Mouse (Mus musculus): ENCODE results near the gene Gm47841. TPM values are rescaled to one million over a fixed set of nuclear protein-coding genes. Genes with fewer than 3 reads are reported as not detected.
A peak's percentile ranks its signal among the peaks of the same experiment; 100 is the strongest.

Gene Gm47841
- total RNA-seq, 2 experiments from 2014 or later = not detected

GRCm38 (mm10) chr15:101076071-101077000 lies 29.1 kb upstream of the Gm47841 start:
- intact Hi-C loops (cut with DNase I) = no loop called here
- no peak for DNase-seq (ENCODE audit: low spot score in 2 of 2)

GRCm38 (mm10) chr15:101075656-101076055 lies 28.5 kb upstream of the Gm47841 start:
- intact Hi-C loops (cut with DNase I) = no loop called here
- no peak for DNase-seq (ENCODE audit: low spot score in 2 of 2)

GRCm38 (mm10) chr15:101075150-101075549 lies 28.0 kb upstream of the Gm47841 start:
- no peak for DNase-seq (ENCODE audit: low spot score in 2 of 2)
- intact Hi-C loops (cut with DNase I) = no loop called here

- no peak for DNase-seq (ENCODE audit: low spot score in 2 of 2)
- intact Hi-C loops (cut with DNase I) = no loop called here
Observed at GRCm38 (mm10) chr15:101074067-101074466, 26.9 kb upstream of the Gm47841 start.

- DNase-seq (ENCODE audit: low spot score in 2 of 2) = no peak
- intact Hi-C loops (cut with DNase I) = no loop called here
Observed at GRCm38 (mm10) chr15:101072736-101073135, 25.5 kb upstream of the Gm47841 start.

GRCm38 (mm10) chr15:101070762-101071161 lies 23.6 kb upstream of the Gm47841 start:
- intact Hi-C loops (cut with DNase I) = no loop called here

GRCm38 (mm10) chr15:101069641-101070190 lies 22.5 kb upstream of the Gm47841 start:
- intact Hi-C loops (cut with DNase I) = no loop called here
- no peak for DNase-seq (ENCODE audit: low spot score in 2 of 2)

More at GRCm38 (mm10) chr15:101070762-101071161, 23.6 kb upstream of the Gm47841 start:
- DNase-seq (ENCODE audit: low spot score in 2 of 2) = no peak

- DNase-seq (ENCODE audit: low spot score in 2 of 2) = no peak
- intact Hi-C loops (cut with DNase I) = no loop called here
Observed at GRCm38 (mm10) chr15:101068671-101069070, 21.5 kb upstream of the Gm47841 start.

GRCm38 (mm10) chr15:101068029-101068428 lies 20.8 kb upstream of the Gm47841 start:
- intact Hi-C loops (cut with DNase I) = no loop called here

GRCm38 (mm10) chr15:101066920-101067696 lies 19.9 kb upstream of the Gm47841 start:
- intact Hi-C loops (cut with DNase I) = no loop called here
- no peak for DNase-seq (ENCODE audit: low spot score in 2 of 2)

More at GRCm38 (mm10) chr15:101068029-101068428, 20.8 kb upstream of the Gm47841 start:
- no peak for DNase-seq (ENCODE audit: low spot score in 2 of 2)

- DNase-seq (ENCODE audit: low spot score in 2 of 2) = no peak
- intact Hi-C loops (cut with DNase I) = no loop called here
Observed at GRCm38 (mm10) chr15:101066364-101066847, 19.2 kb upstream of the Gm47841 start.

GRCm38 (mm10) chr15:101065069-101065468 lies 17.9 kb upstream of the Gm47841 start:
- no peak for DNase-seq (ENCODE audit: low spot score in 2 of 2)
- intact Hi-C loops (cut with DNase I) = no loop called here

GRCm38 (mm10) chr15:101060280-101060852 lies 13.2 kb upstream of the Gm47841 start:
- DNase-seq (ENCODE audit: low spot score in 2 of 2) = no peak
- intact Hi-C loops (cut with DNase I) = no loop called here

- DNase-seq (ENCODE audit: low spot score in 2 of 2) = no peak
- intact Hi-C loops (cut with DNase I) = loop anchor here (5.0 kb wide), 1 partner anchor 302 kb away; no protein-coding TSS in a partner anchor
Observed at GRCm38 (mm10) chr15:101059570-101060279, 12.5 kb upstream of the Gm47841 start.

- peak; percentile 38 to 47 for DNase-seq (ENCODE audit: low spot score in 2 of 2)
- intact Hi-C loops (cut with DNase I) = loop anchor here (5.0 kb wide), 1 partner anchor 299 kb away; no protein-coding TSS in a partner anchor
Observed at GRCm38 (mm10) chr15:101056225-101056624, 9.0 kb upstream of the Gm47841 start.

GRCm38 (mm10) chr15:101054541-101054940 lies 7.3 kb upstream of the Gm47841 start:
- no peak for DNase-seq (ENCODE audit: low spot score in 2 of 2)
- intact Hi-C loops (cut with DNase I) = no loop called here

GRCm38 (mm10) chr15:101053832-101054459 lies 6.7 kb upstream of the Gm47841 start:
- intact Hi-C loops (cut with DNase I) = no loop called here
- peak in 1 of 2 experiments; percentile 27 for DNase-seq (ENCODE audit: low spot score in 2 of 2)
